Mouse (Mus musculus) liver, embryonic 13.5 days (tissue): ENCODE results near the gene Gm7861. TPM values are rescaled to one million over a fixed set of nuclear protein-coding genes. Genes with fewer than 3 reads are reported as not detected.
"Not testable (repeated sequence)": the region's sequence is repeated elsewhere in the genome, so short reads cannot be mapped to it uniquely, and the experiment has no call there.

Source experiments
- ATAC-seq: fragments of 200-750 bp; cut with Nextera tagmentation; 2 replicates; pipeline ENCODE4 v1.8.0; 2017; ENCODE audit warnings: low read depth, mild to moderate bottlenecking, moderate number of reproducible peaks, moderate library complexity
- DNase-seq: peaks from one replicate; pipeline ENCODE4 v3.0.0; 2022
- H3K27ac ChIP-seq: fragments of 300-500 bp; sonication (generic); 2 replicates; pipeline ENCODE4 v1.5.1; 2015; ENCODE audit warnings: moderate library complexity, mild to moderate bottlenecking, inconsistent platforms
- H3K27me3 ChIP-seq: fragments of 300-500 bp; sonication (generic); 2 replicates; pipeline ENCODE4 v1.6.1; 2015; ENCODE audit warnings: mild to moderate bottlenecking, inconsistent platforms
- H3K36me3 ChIP-seq: fragments of 300-500 bp; sonication (generic); 2 replicates; pipeline ENCODE4 v1.6.1; 2015; ENCODE audit warnings: mild to moderate bottlenecking, inconsistent platforms
- H3K4me1 ChIP-seq: fragments of 300-500 bp; sonication (generic); replicated peaks from 2 replicates; pipeline ENCODE4 v1.6.1; 2015; ENCODE audit warnings: inconsistent platforms
- H3K4me2 ChIP-seq: fragments of 300-500 bp; sonication (generic); 2 replicates; pipeline ENCODE4 v1.6.1; 2015; ENCODE audit warnings: inconsistent platforms, mild to moderate bottlenecking, moderate library complexity
- H3K4me3 ChIP-seq: fragments of 300-500 bp; sonication (generic); replicated peaks from 2 replicates; pipeline ENCODE4 v1.5.1; 2015; ENCODE audit warnings: mild to moderate bottlenecking, inconsistent platforms
- H3K9ac ChIP-seq: fragments of 300-500 bp; sonication (generic); 2 replicates; pipeline ENCODE4 v1.6.1; 2015; ENCODE audit warnings: mild to moderate bottlenecking, inconsistent platforms
- H3K9me3 ChIP-seq: fragments of 300-500 bp; sonication (generic); replicated peaks from 2 replicates; pipeline ENCODE4 v1.6.1; 2016; ENCODE audit warnings: inconsistent platforms
- WGBS: fragments of 180-500 bp; shearing (Covaris S2); methylation state at CpG from one replicate; pipeline ENCODE4 v1.1.7; 2015; ENCODE audit not compliant: insufficient replicate concordance; 5-methylcytosine and 5-hydroxymethylcytosine counted together
- polyA plus RNA-seq: library from polyadenylated mRNA; unstranded; fragments of >200 nt; fragmentation: Nextera tagmentation; extraction: Ambion mirVana; gene quantifications from 2 replicates; pipeline ENCODE4 v1.2.1, GENCODE M21; 2015

Gm7861 gene
- not detected in 2 replicates for polyA plus RNA-seq

DNA sequence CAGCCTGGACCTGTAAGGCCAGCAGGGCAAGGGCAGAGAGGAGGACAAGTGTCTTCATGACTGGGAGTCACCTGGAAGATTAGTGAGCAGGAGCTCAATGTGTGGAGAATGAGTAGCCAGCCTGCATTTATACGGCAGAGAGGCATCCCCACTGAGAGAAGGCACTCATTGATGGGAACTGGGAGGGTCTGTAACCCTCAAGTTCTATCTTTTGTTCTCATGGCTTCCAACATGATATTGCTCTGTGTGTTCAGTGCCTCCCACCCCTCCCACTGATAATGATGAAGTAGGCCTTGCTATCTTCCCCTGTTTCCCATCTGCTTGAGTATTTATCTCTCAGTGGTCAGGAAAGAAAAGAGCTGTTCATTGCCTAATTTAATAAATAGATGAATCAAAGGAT, at the start of gene Gm7861:
Gm7861 (minus strand) TSS at position 101 of the 400 bp plus-strand sequence.
- H3K36me3 ChIP-seq, ATAC-seq, H3K27ac ChIP-seq, H3K4me1 ChIP-seq, H3K4me2 ChIP-seq, H3K9me3 ChIP-seq, H3K4me3 ChIP-seq, H3K27me3 ChIP-seq, DNase-seq, H3K9ac ChIP-seq: not testable (repeated sequence)
- no CpG with 5 or more reads among the region's 1 CpGs for WGBS

- not testable (repeated sequence) for H3K4me2 ChIP-seq, H3K27ac ChIP-seq, H3K4me1 ChIP-seq, ATAC-seq, H3K36me3 ChIP-seq, H3K9ac ChIP-seq, H3K4me3 ChIP-seq, H3K27me3 ChIP-seq, DNase-seq, H3K9me3 ChIP-seq
- WGBS, result 80% methylated on average over 1 of the region's 1 CpGs
Observed at GRCm38 (mm10) chr8:21617883-21618282, 23.6 kb upstream of the Gm7861 start, which contains the start of gene Defa26. Gene Defa26, plus strand, starts transcription at chr8:21618183.

GRCm38 (mm10) chr8:21582706-21583105, 11.6 kb downstream of the Gm7861 start, which contains the start of gene Defa28:
Gene Defa28, plus strand, starts transcription at chr8:21583006.
- H3K9me3 ChIP-seq, H3K4me3 ChIP-seq, H3K9ac ChIP-seq, H3K4me2 ChIP-seq, ATAC-seq, H3K4me1 ChIP-seq, DNase-seq, H3K36me3 ChIP-seq, H3K27me3 ChIP-seq, H3K27ac ChIP-seq: not testable (repeated sequence)
- no CpG with 5 or more reads among the region's 1 CpGs for WGBS

- not testable (repeated sequence) for H3K4me3 ChIP-seq, H3K36me3 ChIP-seq, H3K9ac ChIP-seq, H3K4me1 ChIP-seq, DNase-seq, H3K27ac ChIP-seq, H3K27me3 ChIP-seq, H3K9me3 ChIP-seq, H3K4me2 ChIP-seq, ATAC-seq
- whole genome bisulfite sequencing, result no CpG with 5 or more reads among the region's 1 CpGs
Observed at GRCm38 (mm10) chr8:21565086-21565485, 29.2 kb downstream of the Gm7861 start, which contains the start of gene Defa37. Gene Defa37, plus strand, starts transcription at chr8:21565386.

Other genes with a start within 250 kb of the Gm7861 start
- not detected in 2 replicates for gene Defa2, start 216.0 kb downstream of the Gm7861 start, polyA plus RNA-seq
- gene Defa33, start 202.7 kb downstream of the Gm7861 start, polyA plus RNA-seq, result not detected in 2 replicates
- not detected in 2 replicates for gene Defa36, start 167.1 kb downstream of the Gm7861 start, polyA plus RNA-seq
- not detected in 2 replicates for gene Gm7849, start 137.9 kb downstream of the Gm7861 start, polyA plus RNA-seq
- gene Defa20, start 85.2 kb downstream of the Gm7861 start, polyA plus RNA-seq, result not detected in 2 replicates
- not detected in 2 replicates for gene Defa32, start 65.5 kb downstream of the Gm7861 start, polyA plus RNA-seq
- gene Defa37, start 29.1 kb downstream of the Gm7861 start, polyA plus RNA-seq, result not detected in 2 replicates
- gene Defa28, start 11.5 kb downstream of the Gm7861 start, polyA plus RNA-seq, result not detected in 2 replicates
- gene Defa26, start 23.7 kb upstream of the Gm7861 start, polyA plus RNA-seq, result not detected in 2 replicates
- not detected in 2 replicates for gene Defa17, start 61.3 kb upstream of the Gm7861 start, polyA plus RNA-seq
- not detected in 2 replicates for gene Defa34, start 71.3 kb upstream of the Gm7861 start, polyA plus RNA-seq
- gene AY761184, start 109.1 kb upstream of the Gm7861 start, polyA plus RNA-seq, result not detected in 2 replicates
- gene Defa24, start 140.0 kb upstream of the Gm7861 start, polyA plus RNA-seq, result not detected in 2 replicates
- gene Defb50, start 229.0 kb upstream of the Gm7861 start, polyA plus RNA-seq, result not detected in 2 replicates
- gene Defb2, start 245.4 kb upstream of the Gm7861 start, polyA plus RNA-seq, result not detected in 2 replicates